ENCODE assay signal across 28 mouse cellular contexts in genomic region chr19:42477769-42478168, GRCm38 (mm10). TPM values are rescaled to one million over a fixed set of nuclear protein-coding genes. Genes with fewer than 3 reads are reported as not detected.
DNase-seq lines count a peak whose midpoint lies in the region; TF ChIP-seq lines count a peak whose summit lies in the region.
"Had no signal": no experiment of that assay in that cellular context is flagged by ENCODE, and none has a peak within 500 bp of the region (broad histone marks: within the 10 kb centered on the region; RNA-seq: fewer than 3 reads in every experiment).

No protein-coding gene starts in this region.

- H3K4me3 ChIP-seq in olfactory bulb, adult 2 months (ENCODE audit: insufficient read depth, low read depth, low read length): no peak overlapping the region
- H3K4me3 ChIP-seq: embryonic facial prominence, embryonic 10.5 days; embryonic facial prominence, embryonic 15.5 days; forebrain, embryonic 12.5 days; heart, adult 2 months; heart, embryonic 12.5 days; limb, embryonic 15.5 days; liver, embryonic 13.5 days; midbrain, embryonic 13.5 days; stomach, embryonic 15.5 days had no signal

- no peak for TF ChIP-seq CTCF in olfactory bulb, adult 2 months (IDR thresholded peaks at IDR 0.05; ENCODE audit: insufficient read depth, low read depth, low read length)

- peaks cover 16% of the 10 kb centered on the region for H3K4me1 ChIP-seq in olfactory bulb, adult 2 months (ENCODE audit: control insufficient read depth, insufficient read depth, low read length)
- H3K4me1 ChIP-seq: embryonic facial prominence, embryonic 10.5 days; embryonic facial prominence, embryonic 15.5 days; forebrain, embryonic 12.5 days; heart, embryonic 12.5 days; limb, embryonic 15.5 days; liver, embryonic 13.5 days; stomach, embryonic 15.5 days had no signal

- TF ChIP-seq POLR2A in olfactory bulb, adult 2 months (IDR thresholded peaks at IDR 0.05; ENCODE audit: insufficient read depth, low read depth, low read length): no peak

- H3K27ac ChIP-seq in olfactory bulb, adult 2 months (ENCODE audit: insufficient read depth, low read depth, low read length): peak overlapping the region; percentile 95
- H3K27ac ChIP-seq: embryonic facial prominence, embryonic 10.5 days; embryonic facial prominence, embryonic 15.5 days; forebrain, embryonic 12.5 days; heart, adult 2 months; hindbrain, embryonic 14.5 days; limb, embryonic 15.5 days; liver, embryonic 13.5 days; macrophage; midbrain, embryonic 13.5 days; stomach, embryonic 15.5 days had no signal

- WGBS in olfactory bulb, adult 2 months: 44% methylated on average over 5 of the region's 5 CpGs

- DNase-seq in frontal cortex, adult 2 months (ENCODE audit: extremely low spot score in 1 of 2, low spot score in 1 of 2): peak; percentile 29 to 68
- no peak for DNase-seq in frontal cortex, postnatal 14 days (ENCODE audit: low spot score in 2 of 2)
- peak; percentile 53 for DNase-seq in right cerebral cortex, adult 18-20 months
- no peak for DNase-seq in right cerebral cortex, postnatal 14 days
- DNase-seq in thymus, postnatal 36 days: no peak
- DNase-seq in neural tube, embryonic 10.5 days (ENCODE audit: extremely low spot score, low spot score): no peak
- DNase-seq: adrenal gland, postnatal 25 days; cerebellum, adult 18-20 months; forebrain, postnatal 0 days; heart, adult 2 months; heart, postnatal 4 days; kidney, adult 9 months; kidney, postnatal 10 days; layer of hippocampus, adult 9-11 months; liver, embryonic 13.5 days; lung, adult 18-20 months; thymus, postnatal 14 days had no signal

RNA-seq across cellular contexts. Expression of gene R3hcc1l, which starts 40.8 kb away (rescaled TPM):
- 13.0 and 15.2 TPM in 2 replicates for polyA plus RNA-seq in frontal cortex, adult 2 months (2012; rRNA removed)
- not detected in 2 replicates for polyA plus RNA-seq in olfactory bulb, adult 2 months (2012; ENCODE audit: insufficient read depth, insufficient read length, low replicate concordance, missing spikeins)

RNA-seq across cellular contexts. Expression of gene Crtac1, which starts 46.2 kb away (rescaled TPM):
- polyA plus RNA-seq in frontal cortex, adult 2 months (2012; rRNA removed): 50.0 and 77.2 TPM in 2 replicates
- polyA plus RNA-seq in olfactory bulb, adult 2 months (2012; ENCODE audit: insufficient read depth, insufficient read length, low replicate concordance, missing spikeins): not detected in 2 replicates
- polyA plus RNA-seq: CD4-positive, CD25-positive, alpha-beta regulatory T cell, adult 4 months; heart, adult 2 months; macrophage had no signal

Comparison
In these comparisons a context has a peak if more than half of its experiments do, and no peak if none do; other contexts are left out.
1. DNase-seq: peak in frontal cortex, adult 2 months (2 of 2) and right cerebral cortex, adult 18-20 months (single experiment); none in frontal cortex, postnatal 14 days (0 of 2), right cerebral cortex, postnatal 14 days (single experiment), thymus, postnatal 36 days (0 of 2) and neural tube, embryonic 10.5 days (single experiment).
2. RNA of gene R3hcc1l, which starts 40.8 kb away (polyA plus RNA-seq): 13.0 to 15.2 TPM in frontal cortex, adult 2 months; not detected in olfactory bulb, adult 2 months; every median in the first group is over 10 times any median in the second.
3. RNA of gene Crtac1, which starts 46.2 kb away (polyA plus RNA-seq): 50.0 to 77.2 TPM in frontal cortex, adult 2 months; not detected in olfactory bulb, adult 2 months; every median in the first group is over 10 times any median in the second.